Mouse (Mus musculus): ENCODE results near the gene Rbm3. TPM values are rescaled to one million over a fixed set of nuclear protein-coding genes. Genes with fewer than 3 reads are reported as not detected.
"Not testable (repeated sequence)": the region's sequence is repeated elsewhere in the genome, so short reads cannot be mapped to it uniquely, and the experiment has no call there.

The Rbm3 gene
- polyA plus RNA-seq, 1 experiment from 2014 or later: 497 TPM

DNA sequence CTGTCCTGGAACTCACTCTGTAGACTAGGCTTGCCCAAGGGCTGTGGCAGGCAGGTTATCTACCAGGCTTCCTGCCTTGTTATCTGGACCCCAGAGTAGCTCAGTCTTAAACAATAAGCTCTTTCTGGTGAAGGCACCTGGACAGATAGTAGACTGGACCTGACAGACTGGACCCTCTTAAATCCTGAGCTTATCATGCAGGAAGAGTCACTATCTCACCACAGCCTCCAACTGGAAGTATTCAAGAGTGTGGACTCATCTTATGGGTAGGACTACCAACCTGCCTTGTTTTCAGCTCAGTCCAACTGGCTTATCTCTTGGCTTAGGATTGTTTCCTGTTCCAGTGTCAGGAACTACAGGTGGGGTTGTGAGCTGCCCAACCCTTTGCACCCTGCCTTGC, 28.4 kb downstream of the Rbm3 start:
- no peaks in the 10 kb centered on the region for H3K27me3 ChIP-seq
- no peak overlapping the region for H3K27ac ChIP-seq
- no peak overlapping the region for H3K9ac ChIP-seq
- no peak for ATAC-seq (ENCODE audit: insufficient number of reproducible peaks, insufficient read depth, low FRiP score, low TSS enrichment)
- no peaks in the 10 kb centered on the region for H3K9me3 ChIP-seq
- H3K4me1 ChIP-seq: no peaks in the 10 kb centered on the region
- no peak overlapping the region for H3K4me2 ChIP-seq (replicated peaks)
- H3K36me3 ChIP-seq: no peaks in the 10 kb centered on the region
- no peak overlapping the region for H3K4me3 ChIP-seq

DNA sequence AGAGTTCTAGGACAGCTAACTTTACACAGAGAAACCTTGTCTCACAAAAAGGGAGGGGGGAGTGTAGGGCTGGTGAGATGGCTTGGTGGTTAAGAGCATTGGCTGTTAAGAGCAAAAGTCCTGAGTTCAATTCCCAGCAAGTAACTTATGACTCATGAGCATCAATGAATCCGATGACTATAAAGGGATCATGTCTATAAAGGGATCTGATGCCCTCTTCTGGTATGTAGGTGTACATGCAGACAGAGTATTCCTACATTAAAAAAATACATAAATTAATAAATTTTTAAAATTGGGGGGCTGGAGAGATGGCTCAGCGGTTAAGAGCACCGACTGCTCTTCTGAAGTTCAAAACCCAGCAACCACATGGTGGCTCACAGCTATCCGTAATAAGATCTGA, 30.4 kb downstream of the Rbm3 start:
- Histone ChIP-seq H3K27ac (no peak overlapping the region), H3K4me3 (no peak overlapping the region), H3K27me3 (no peaks in the 10 kb centered on the region), H3K36me3 (no peaks in the 10 kb centered on the region), H3K9ac (no peak overlapping the region), H3K4me2 (replicated peaks) (no peak overlapping the region), H3K9me3 (no peaks in the 10 kb centered on the region), H3K4me1 (no peaks in the 10 kb centered on the region)
- WGBS: 74% methylated on average over 4 of the region's 4 CpGs
- no peak for ATAC-seq (ENCODE audit: insufficient number of reproducible peaks, insufficient read depth, low FRiP score, low TSS enrichment)

DNA sequence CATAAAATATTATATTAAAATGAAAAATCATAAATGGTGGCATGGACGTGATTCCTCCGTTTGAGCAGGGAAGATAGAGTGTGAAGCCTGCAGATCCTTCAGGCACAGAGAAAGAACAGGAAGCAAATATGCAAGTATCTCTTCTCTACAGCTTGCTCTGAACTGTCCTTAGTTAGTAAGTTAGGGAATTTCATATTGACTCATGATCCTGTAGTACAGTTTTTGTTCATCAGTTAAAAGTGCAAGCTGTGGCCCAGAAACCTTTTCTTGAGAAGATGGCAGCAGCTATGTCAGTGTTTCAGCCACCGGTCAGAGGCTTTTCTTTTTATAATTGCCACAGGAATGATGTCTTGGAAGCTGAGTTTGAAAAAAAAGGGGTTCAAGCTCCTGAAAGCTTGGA, 40.7 kb downstream of the Rbm3 start:
- Histone ChIP-seq H3K36me3 (no peaks in the 10 kb centered on the region), H3K4me2 (replicated peaks) (no peak overlapping the region), H3K27me3 (no peaks in the 10 kb centered on the region), H3K9ac (no peak overlapping the region), H3K4me1 (0 out of 2 replicates have a peak, but pooled peaks cover 3% of the 10 kb centered on the region), H3K27ac (no peak overlapping the region), H3K9me3 (no peaks in the 10 kb centered on the region), H3K4me3 (no peak overlapping the region)
- ATAC-seq (ENCODE audit: insufficient number of reproducible peaks, insufficient read depth, low FRiP score, low TSS enrichment): no peak
- 90% methylated on average over 3 of the region's 3 CpGs for WGBS

DNA sequence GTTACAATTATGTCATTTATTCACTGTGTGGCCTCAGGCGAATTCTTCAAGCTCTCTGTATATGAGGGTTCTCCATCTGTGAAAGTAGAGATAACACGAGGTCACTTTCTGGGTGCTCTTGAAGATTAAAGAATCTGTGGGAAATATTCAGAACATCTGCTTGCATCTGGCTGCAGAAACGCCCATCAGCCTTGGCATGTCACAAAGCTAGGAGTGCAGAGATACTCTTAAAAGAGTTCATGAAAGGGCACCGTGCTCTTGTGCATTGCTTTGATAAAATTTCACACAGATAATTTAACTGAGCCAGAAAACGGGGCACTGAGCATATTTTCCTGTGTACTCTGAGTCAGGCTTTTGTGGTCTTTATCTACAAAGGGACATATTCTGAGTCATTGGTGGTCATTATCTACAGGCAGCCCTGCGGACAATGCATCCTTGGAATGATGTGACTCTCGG, 43.4 kb downstream of the Rbm3 start:
- H3K36me3 ChIP-seq: no peaks in the 10 kb centered on the region
- H3K9me3 ChIP-seq: no peaks in the 10 kb centered on the region
- H3K27ac ChIP-seq: no peak overlapping the region
- no peak overlapping the region for H3K9ac ChIP-seq
- no peak overlapping the region for H3K4me3 ChIP-seq
- no peak overlapping the region for H3K4me2 ChIP-seq (replicated peaks)
- 0 out of 2 replicates have a peak, but pooled peaks cover 3% of the 10 kb centered on the region for H3K4me1 ChIP-seq
- WGBS: 57% methylated on average over 7 of the region's 7 CpGs
- no peak for ATAC-seq (ENCODE audit: insufficient number of reproducible peaks, insufficient read depth, low FRiP score, low TSS enrichment)
- H3K27me3 ChIP-seq: no peaks in the 10 kb centered on the region

DNA sequence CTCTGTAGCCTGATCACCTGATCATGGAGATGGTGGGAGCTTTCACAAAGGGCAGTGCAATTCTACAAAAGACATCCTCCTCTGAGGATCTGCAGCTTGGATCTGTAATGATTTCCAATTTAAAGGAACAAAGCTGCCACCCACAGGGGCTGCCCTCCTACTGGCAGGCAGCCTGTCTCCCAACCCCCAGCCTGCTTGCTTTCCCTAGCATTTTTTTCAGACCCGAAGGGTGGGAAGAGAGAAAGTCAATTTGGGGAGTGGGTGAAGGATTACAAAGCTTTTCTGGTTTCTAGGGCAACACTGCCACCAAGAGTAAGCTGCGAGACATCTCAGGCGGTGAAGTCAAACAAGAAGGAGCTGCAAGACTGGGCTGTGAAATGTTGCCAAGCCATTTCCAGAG, 44.7 kb downstream of the Rbm3 start:
- Histone ChIP-seq H3K4me1 (0 out of 2 replicates have a peak, but pooled peaks cover 3% of the 10 kb centered on the region), H3K27ac (0 out of 2 replicates have a peak overlapping the region, but pooled peaks have one; percentile 50), H3K4me3 (no peak overlapping the region), H3K9ac (no peak overlapping the region), H3K36me3 (no peaks in the 10 kb centered on the region), H3K27me3 (no peaks in the 10 kb centered on the region), H3K4me2 (replicated peaks) (no peak overlapping the region), H3K9me3 (no peaks in the 10 kb centered on the region)
- WGBS: 26% methylated on average over 3 of the region's 3 CpGs
- no peak for ATAC-seq (ENCODE audit: insufficient number of reproducible peaks, insufficient read depth, low FRiP score, low TSS enrichment)

DNA sequence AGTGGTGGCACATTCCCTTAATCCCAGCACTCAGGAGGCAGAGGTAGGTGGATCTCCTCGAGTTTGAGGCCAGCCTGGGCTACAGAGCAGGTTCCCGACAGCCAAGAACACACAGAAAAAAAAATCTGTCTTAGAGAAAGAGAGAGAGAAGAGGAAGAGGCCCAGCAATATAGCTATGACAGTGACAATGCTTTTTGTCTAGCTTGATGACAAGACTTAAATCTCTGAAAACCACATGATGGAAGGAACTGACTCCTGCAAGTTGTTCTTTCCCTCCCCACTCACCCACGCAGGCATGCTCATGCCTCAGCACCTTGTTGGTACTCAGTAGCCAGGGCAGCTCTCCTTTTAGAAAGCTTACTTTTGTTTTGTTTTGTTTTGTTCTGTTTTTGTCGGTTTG, 46.2 kb downstream of the Rbm3 start:
- Histone ChIP-seq H3K36me3 (no peaks in the 10 kb centered on the region), H3K4me2 (replicated peaks) (no peak overlapping the region), H3K27ac (no peak overlapping the region), H3K4me3 (no peak overlapping the region), H3K4me1 (0 out of 2 replicates have a peak, but pooled peaks cover 3% of the 10 kb centered on the region), H3K9ac (no peak overlapping the region), H3K9me3 (no peaks in the 10 kb centered on the region), H3K27me3 (no peaks in the 10 kb centered on the region)
- ATAC-seq (ENCODE audit: insufficient number of reproducible peaks, insufficient read depth, low FRiP score, low TSS enrichment): no peak
- 67% methylated on average over 4 of the region's 4 CpGs for WGBS

DNA sequence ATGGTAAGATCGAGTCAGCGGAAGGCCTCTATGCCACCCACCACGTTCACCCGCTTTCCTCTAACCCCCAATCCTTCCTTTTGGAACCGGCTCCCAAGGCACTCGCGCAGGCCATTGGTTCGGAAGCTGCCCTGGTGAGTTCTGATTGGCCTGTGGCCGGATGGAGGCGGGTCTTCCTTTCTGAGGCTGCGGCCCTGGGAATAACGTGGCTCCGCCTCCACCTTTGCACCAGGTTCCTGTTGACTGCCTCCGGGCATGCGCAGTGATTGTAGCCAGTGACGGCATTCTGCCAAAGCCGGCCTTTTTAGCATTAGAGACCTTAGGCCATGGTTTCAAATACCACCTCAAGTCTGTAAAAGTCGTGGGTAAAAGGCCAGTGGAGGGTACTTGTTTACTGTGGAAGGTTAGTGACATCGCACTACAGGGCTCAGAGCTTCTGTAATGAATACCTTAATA, 48.9 kb downstream of the Rbm3 start:
- H3K4me1 ChIP-seq: 0 out of 2 replicates have a peak, but pooled peaks cover 3% of the 10 kb centered on the region
- H3K4me2 ChIP-seq (replicated peaks): peak overlapping the region; percentile 40
- H3K9ac ChIP-seq: no peak overlapping the region
- no peaks in the 10 kb centered on the region for H3K27me3 ChIP-seq
- H3K9me3 ChIP-seq: no peaks in the 10 kb centered on the region
- H3K36me3 ChIP-seq: no peaks in the 10 kb centered on the region
- ATAC-seq (ENCODE audit: insufficient number of reproducible peaks, insufficient read depth, low FRiP score, low TSS enrichment): peak; percentile 94
- H3K27ac ChIP-seq: no peak overlapping the region
- WGBS: 21% methylated on average over 19 of the region's 19 CpGs
- peak overlapping the region; percentile 23 for H3K4me3 ChIP-seq

DNA sequence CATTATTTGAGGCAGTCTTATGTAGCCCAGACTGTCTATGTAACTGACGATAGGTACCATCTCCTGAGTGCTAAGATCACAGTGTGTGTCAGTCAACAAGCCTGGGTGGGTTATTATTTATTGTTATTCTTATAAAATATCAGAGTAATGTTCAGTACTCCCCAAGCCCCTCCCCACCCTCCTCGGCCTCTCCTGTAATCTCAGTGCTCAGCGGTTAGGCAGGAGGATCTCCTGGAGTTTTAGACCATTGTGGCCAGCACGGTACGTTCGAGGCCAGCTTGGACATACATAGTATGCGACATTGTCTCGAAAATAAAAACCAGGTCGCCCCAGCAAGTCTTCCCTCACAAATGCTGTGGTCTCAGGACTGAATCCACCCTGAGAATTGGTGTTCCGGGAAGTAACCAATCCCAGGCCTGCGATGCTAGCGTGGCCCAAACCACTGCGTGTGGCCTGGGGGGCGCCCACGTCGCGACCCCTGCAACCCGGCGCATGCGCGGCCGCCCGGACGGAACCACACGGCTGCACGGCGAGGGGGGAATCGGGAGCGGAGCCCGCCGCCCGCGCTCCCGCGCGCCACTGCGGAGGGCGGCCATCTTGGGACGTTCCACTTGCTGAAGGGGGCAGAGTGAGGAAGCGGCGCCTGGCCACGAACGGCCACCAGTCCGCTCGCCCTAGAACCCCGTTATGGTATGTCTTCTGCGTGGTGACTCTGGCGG, 49.5 kb downstream of the Rbm3 start:
- H3K27me3 ChIP-seq, H3K9me3 ChIP-seq, H3K9ac ChIP-seq, H3K36me3 ChIP-seq, H3K27ac ChIP-seq, H3K4me1 ChIP-seq: not testable (repeated sequence)
- peak overlapping the region; percentile 25; the same call in 1 of the 2 replicates for H3K4me3 ChIP-seq
- peak overlapping the region; percentile 29 for H3K4me2 ChIP-seq (replicated peaks)
- ATAC-seq (ENCODE audit: insufficient number of reproducible peaks, insufficient read depth, low FRiP score, low TSS enrichment): peak; percentile 88
- 28% methylated on average over 24 of the region's 48 CpGs for WGBS

DNA sequence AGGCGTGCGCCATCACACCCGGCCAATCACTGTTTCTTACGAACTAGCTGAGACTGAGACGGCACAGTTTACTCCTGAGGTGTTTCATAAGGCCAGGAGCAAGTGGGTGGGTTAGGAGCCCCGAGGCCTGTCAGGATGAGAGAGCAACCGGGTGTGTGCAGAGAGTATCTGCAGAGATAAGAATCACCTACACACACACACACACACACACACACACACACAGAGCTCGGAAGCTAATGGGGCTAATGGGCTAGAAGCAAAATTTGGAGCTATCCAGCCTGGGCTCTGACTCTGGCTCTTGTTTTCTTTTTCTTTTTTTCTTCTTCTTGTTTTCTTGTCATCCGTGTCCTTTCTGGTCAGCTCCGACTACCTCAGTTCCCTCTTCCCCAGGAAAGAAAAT, 50.1 kb downstream of the Rbm3 start:
- Histone ChIP-seq H3K27me3 (no peaks in the 10 kb centered on the region), H3K4me2 (replicated peaks) (peak overlapping the region; percentile 29), H3K9ac (no peak overlapping the region), H3K9me3 (no peaks in the 10 kb centered on the region), H3K27ac (no peak overlapping the region), H3K36me3 (no peaks in the 10 kb centered on the region), H3K4me1 (0 out of 2 replicates have a peak, but pooled peaks cover under 1% of the 10 kb centered on the region), H3K4me3 (no peak overlapping the region)
- no peak for ATAC-seq (ENCODE audit: insufficient number of reproducible peaks, insufficient read depth, low FRiP score, low TSS enrichment)
- 82% methylated on average over 10 of the region's 10 CpGs for WGBS

DNA sequence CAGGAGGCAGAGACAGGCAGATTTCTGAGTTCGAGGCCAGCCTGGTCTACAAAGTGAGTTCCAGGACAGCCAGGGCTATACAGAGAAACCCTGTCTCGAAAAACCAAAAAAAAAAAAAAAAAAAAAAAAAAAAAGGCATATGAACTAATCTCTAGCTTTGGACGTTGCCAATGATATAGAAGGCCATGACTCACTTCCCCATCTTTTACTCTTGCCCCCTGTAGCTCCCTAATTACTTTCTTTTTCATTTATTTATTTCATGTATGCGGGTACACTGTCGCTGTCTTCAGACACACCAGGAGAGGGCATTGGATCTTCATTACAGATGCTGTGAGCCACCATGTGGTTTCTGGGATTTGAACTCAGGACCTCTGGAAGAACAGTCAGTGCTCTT, 54.7 kb downstream of the Rbm3 start:
- H3K27me3 ChIP-seq; H3K4me2 ChIP-seq (replicated peaks); H3K9me3 ChIP-seq; ATAC-seq (ENCODE audit: insufficient number of reproducible peaks, insufficient read depth, low FRiP score, low TSS enrichment); H3K36me3 ChIP-seq; H3K9ac ChIP-seq; H3K27ac ChIP-seq; H3K4me1 ChIP-seq; H3K4me3 ChIP-seq: not testable (repeated sequence)
- WGBS: 79% methylated on average over 4 of the region's 5 CpGs

DNA sequence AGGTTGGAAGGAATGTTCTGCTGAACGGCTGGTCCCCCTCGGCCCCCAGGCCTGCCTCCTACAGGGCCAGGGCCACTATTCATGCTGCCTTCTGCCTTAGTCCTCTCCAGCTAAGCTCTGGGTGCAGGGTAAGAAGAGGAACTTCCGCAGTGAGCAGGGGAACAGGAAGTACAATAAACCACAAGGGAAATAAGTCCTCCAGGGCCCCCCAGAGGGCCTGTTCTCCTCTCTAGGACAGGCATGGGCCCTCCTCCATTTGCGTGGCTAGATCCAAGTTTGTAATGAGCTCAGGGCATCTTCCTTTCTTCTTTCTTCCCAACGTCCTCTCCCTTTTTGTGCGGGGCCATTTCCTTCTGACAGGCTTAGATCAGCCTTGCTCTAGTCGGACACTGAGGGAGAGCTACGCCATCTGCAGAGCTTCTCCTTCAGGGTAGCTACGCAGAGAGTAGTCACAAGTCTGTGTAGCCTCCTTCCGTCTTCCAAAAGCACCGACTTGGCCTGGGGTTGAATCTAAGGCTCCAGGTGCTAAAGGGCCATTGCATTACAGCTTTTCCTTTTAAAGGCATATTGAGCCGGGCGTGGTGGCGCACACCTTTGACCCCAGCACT, 55.2 kb downstream of the Rbm3 start, which contains the start of gene Was:
Was (minus strand) TSS at position 153 of the 608 bp plus-strand sequence.
- H3K36me3 ChIP-seq: no peaks in the 10 kb centered on the region
- no peaks in the 10 kb centered on the region for H3K27me3 ChIP-seq
- no peak within 1 kb of the TSS for H3K27ac ChIP-seq
- 82% methylated on average over 14 of the region's 14 CpGs for WGBS
- H3K9me3 ChIP-seq: no peaks in the 10 kb centered on the region
- ATAC-seq (ENCODE audit: insufficient number of reproducible peaks, insufficient read depth, low FRiP score, low TSS enrichment): no peak
- no peak within 1 kb of the TSS for H3K9ac ChIP-seq
- H3K4me3 ChIP-seq: no peak within 1 kb of the TSS
- H3K4me1 ChIP-seq: no peaks in the 10 kb centered on the region
- no peak within 1 kb of the TSS for H3K4me2 ChIP-seq (replicated peaks)

DNA sequence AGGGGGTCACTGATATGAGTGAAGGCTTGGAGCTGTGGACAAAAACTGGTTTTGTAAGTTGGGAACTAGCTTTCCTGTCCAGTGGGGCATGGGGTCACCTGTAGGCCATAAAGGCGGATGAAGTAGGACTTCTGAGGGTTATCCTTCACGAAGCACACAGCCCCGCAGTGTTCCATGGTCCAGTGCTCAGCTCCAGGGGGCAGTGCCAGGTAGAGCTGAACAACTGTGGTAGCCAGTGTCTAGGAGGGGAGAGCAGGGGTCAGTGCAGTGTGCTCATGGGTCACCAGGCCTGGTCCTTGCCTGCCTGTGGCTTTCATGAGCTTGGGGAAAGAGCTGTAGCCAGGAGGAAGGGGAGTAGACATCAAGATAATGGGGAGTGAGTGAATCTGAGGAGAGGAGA, 55.9 kb downstream of the Rbm3 start:
- Histone ChIP-seq H3K9me3 (no peaks in the 10 kb centered on the region), H3K4me1 (no peaks in the 10 kb centered on the region), H3K36me3 (no peaks in the 10 kb centered on the region), H3K9ac (no peak overlapping the region), H3K4me3 (no peak overlapping the region), H3K27me3 (no peaks in the 10 kb centered on the region), H3K4me2 (replicated peaks) (no peak overlapping the region), H3K27ac (no peak overlapping the region)
- ATAC-seq (ENCODE audit: insufficient number of reproducible peaks, insufficient read depth, low FRiP score, low TSS enrichment): no peak
- 93% methylated on average over 3 of the region's 3 CpGs for WGBS
